Mouse (Mus musculus): ENCODE measurements around the gene Ctbp2.

Gene Ctbp2

DNA sequence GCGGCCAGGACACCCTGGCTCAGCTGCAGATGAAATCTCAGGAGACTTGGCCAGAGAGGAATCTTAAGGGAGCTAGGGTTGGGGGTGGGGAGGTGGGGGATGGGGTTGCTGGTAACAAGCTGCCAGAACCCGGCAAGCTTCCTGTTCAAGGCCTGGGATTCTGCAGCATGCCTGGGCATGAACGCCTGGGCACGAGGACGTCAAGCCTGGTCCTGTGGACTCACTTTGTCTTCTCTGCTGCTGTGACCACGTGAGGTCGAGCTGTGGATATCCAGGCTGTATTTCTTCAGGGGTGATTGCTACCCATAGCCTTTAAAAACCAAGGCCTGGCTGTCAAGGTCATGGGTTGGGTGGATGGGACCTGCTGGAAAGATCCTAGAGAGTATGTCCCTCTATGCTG lies 118.4 kb downstream of the Ctbp2 start:
- no peak for DNase-seq (ENCODE audit: low read depth)

- peak; percentile 73 for DNase-seq (ENCODE audit: low read depth)
Observed at GRCm38 (mm10) chr7:133003421-133003820, 120.7 kb downstream of the Ctbp2 start.

DNA sequence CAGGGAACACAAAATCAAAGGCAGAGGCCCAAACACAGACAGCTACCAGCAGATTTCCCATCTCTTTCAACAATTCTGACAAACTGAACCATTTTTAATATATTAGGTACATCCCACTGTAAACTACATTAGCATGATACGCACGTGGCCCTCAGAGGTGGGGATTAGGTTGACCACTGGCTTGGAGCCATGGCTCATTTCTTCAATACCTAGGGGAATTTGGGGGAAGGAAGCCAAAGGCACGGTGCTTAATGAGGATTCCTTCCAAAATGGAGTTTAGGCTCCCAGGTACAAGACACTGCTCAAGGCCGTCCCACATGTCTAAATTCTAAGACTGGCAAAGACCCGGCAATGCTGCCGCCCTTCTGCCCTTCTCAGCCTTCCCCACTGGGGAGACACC lies 121.9 kb downstream of the Ctbp2 start:
- no peak for DNase-seq (ENCODE audit: low read depth)

DNA sequence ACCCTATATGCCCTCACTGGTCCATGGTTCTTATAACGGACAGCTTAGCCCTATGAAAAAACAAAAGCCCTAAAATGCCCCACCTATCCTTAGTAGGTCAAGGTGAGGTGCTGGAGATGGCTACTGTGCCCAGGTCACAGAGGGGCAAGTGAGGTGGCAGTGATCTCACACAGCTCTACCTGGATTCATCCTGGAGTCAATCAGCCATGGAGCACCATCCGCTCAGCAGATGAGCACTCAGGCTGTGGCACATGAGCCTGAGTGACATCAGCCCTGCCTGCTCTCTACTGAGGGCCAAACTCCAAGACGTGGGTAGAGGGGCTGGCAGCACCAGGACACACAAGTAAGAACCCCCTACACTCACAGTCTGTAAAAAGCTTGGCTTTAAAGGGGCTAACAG lies 122.8 kb downstream of the Ctbp2 start:
- DNase-seq (ENCODE audit: low read depth), result no peak

- DNase-seq (ENCODE audit: low read depth), result no peak
Observed at GRCm38 (mm10) chr7:132999061-132999460, 125.1 kb downstream of the Ctbp2 start.

GRCm38 (mm10) chr7:132998639-132999038 lies 125.5 kb downstream of the Ctbp2 start:
- no peak for DNase-seq (ENCODE audit: low read depth)

GRCm38 (mm10) chr7:132996391-132996790 lies 127.8 kb downstream of the Ctbp2 start:
- DNase-seq (ENCODE audit: low read depth), result no peak

DNA sequence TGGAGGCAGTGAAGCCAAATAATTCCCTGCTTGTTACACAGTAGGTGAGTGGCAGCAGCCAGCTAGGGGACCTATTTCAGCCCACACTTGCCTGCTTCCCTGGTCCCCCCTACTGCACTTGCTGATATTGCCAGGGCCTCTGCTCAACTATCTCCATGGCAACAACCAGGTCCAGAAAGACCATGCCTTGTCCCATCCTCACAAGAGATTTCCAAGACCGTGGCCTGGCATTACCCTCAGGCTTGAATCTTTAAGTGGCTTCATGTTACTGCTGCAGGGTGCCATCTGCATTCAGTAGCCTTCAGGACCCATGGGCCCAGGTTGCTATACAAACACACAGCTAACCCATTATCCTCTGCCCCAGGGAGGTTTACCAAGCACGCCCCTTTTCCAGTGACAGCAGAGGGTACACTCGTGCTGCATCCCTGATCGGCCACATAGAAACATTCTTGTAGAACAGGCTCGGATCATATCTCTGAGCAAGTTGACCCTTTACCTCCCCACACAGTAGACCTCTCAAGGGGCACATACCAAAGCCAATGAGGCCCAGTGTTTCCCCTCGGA lies 129.4 kb downstream of the Ctbp2 start:
- DNase-seq (ENCODE audit: low read depth), result no peak

DNA sequence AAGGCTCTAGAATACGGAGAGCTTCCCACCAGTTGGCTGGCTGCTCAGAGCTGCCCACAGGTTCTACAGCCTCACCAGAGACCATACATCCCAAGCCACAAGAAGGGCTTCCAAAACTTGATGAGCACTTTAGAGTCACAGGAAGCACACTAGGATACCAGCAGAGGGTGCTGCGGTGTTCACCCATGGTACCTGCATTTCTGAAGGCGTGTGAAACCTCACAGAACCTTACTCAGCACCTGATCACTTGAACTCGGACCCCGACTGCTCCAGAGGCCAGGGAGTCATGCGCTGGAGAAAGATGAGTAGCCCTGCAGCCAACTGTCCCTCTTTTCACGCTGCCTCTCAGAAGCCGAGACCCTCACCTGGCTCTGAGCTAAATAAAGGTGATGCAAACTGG lies 130.0 kb downstream of the Ctbp2 start:
- no peak for DNase-seq (ENCODE audit: low read depth)

GRCm38 (mm10) chr7:132992967-132993615 lies 131.1 kb downstream of the Ctbp2 start:
- no peak for DNase-seq (ENCODE audit: low read depth)

- no peak for DNase-seq (ENCODE audit: low read depth)
Observed at GRCm38 (mm10) chr7:132991240-132991900, 132.8 kb downstream of the Ctbp2 start.

DNA sequence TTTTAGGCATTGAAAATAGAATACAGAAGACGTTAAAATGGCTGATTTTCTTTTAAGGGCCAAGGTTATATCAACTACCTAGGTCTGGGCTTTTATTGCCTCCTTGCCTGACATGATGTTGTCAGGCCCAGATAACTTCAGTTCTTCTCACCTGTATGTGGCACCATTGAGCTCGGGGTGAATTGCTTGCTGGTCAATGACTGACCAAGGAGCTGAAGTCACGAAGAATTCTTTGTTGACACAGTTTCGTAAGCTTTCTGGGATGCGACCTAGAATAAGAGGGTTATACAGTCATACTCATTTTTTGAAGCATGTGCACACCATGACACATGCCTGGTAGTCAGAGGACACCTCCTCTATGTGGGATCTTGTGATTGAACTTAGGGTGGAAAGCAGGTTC lies 134.3 kb downstream of the Ctbp2 start:
- DNase-seq (ENCODE audit: low read depth), result no peak

- DNase-seq (ENCODE audit: low read depth), result no peak
Observed at GRCm38 (mm10) chr7:132982639-132983038, 141.5 kb downstream of the Ctbp2 start.

GRCm38 (mm10) chr7:132977981-132978380 lies 146.2 kb downstream of the Ctbp2 start:
- DNase-seq (ENCODE audit: low read depth), result no peak

GRCm38 (mm10) chr7:132976079-132976478 lies 148.1 kb downstream of the Ctbp2 start:
- DNase-seq (ENCODE audit: low read depth), result no peak

GRCm38 (mm10) chr7:132972079-132972478 lies 152.1 kb downstream of the Ctbp2 start:
- DNase-seq (ENCODE audit: low read depth), result no peak

DNA sequence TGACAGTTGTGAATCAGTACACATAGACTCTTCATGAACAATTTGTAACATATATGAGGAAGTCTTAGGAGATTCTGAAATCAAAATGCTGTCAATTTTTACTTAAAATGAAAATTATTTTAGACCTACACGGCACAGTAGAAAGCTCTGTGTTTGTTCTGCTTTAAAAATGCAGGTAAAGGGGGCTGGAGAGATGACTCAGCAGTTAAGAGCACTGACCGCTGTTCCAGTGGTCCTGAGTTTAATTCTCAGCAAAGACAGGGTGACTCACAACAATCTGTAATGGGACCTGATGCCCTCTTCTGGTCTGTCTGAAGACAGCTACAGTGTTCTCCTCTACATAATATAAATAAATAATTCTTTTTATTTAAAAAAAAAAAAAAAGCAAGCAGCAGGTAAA lies 158.4 kb downstream of the Ctbp2 start:
- DNase-seq (ENCODE audit: low read depth), result peak; percentile 4

DNA sequence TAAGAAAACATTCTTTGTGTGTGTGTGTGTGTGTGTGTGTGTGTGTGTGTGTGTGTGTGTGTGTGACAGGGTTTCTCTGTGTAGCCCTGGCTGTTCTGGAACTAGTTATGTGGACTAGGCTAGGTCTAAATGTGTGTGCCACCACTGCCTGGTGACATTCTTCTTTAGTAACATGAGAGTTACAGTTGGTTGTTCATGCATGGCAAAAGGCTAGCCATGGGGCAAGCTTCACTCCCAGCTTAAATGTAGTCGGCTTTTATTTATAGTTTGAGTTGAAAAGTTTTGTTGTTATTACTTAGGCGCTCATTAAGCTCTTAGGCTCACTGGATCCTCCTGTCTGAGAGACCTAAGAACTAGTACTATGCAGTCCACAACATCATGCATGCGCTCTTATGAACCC lies 159.8 kb downstream of the Ctbp2 start:
- DNase-seq (ENCODE audit: low read depth), result no peak

DNA sequence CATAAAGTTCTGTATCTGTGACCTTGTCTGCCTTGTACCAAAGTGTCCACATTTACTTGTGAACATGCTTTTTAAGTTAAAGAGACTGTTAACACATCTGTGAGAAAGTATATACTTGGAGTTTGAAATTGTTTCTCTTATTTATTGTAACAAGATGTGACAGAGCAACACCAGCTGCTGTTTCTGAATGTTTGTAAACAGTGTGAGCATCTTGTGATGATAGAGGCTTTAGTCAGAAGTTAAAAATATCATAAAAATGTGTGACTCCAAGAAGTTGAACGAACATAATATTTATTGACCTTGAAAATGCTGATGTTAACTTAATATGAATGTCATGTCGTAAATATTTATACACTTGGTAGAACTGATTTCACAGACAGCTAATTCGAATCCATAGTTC lies 173.5 kb downstream of the Ctbp2 start:
- DNase-seq (ENCODE audit: low read depth), result no peak

GRCm38 (mm10) chr7:132949968-132950367 lies 174.2 kb downstream of the Ctbp2 start:
- no peak for DNase-seq (ENCODE audit: low read depth)

DNA sequence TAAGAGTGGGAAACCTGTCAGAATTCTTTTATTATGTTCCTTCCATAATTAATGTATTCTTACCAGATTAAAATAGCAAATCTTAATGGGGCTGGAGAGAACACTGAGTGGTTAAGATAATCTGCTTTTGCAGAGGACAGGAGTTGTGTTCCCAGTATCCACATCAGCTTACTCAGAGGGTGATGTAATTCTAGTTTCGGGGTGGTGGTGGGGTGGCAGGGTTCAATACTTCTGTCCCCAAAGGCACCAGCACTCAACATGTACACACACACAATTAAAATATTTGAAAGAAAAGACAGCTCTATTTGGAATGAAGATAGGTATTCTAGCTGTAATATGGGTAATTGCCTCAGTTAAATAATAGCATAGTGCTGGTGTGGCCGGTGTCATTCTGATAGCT lies 183.6 kb downstream of the Ctbp2 start:
- DNase-seq (ENCODE audit: low read depth), result no peak

DNA sequence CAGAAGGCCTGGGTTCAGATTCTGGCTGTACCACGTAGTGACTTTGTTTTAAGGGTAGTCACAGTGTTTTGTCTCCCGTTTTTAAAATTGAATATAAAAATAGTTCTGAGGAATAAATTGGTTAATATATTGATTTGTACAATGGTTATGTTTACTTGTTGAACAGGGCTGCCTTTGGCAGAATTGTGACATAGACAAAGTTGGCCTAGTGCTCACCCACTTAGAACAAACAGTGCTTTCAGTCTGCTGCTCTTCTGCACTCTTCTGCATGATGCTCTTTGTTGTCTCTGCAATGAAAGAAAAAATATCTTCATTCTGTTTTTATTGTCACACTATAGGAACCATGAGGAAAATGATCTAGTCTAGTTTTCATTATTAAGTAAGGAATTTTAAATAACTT lies 185.0 kb downstream of the Ctbp2 start:
- DNase-seq (ENCODE audit: low read depth), result no peak

Measured in fibroblast of lung, adult 2 months (primary cell).